Mouse (Mus musculus): ENCODE results near the gene Lpar3.

Gene Lpar3

GRCm38 (mm10) chr3:146317366-146317765 lies 96.6 kb downstream of the Lpar3 start:
- DNase-seq, result no peak

- DNase-seq, result no peak
Measured at GRCm38 (mm10) chr3:146317911-146318310, 97.1 kb downstream of the Lpar3 start.

- DNase-seq, result no peak
Measured at GRCm38 (mm10) chr3:146318520-146318938, 97.8 kb downstream of the Lpar3 start.

- no peak for DNase-seq
Measured at GRCm38 (mm10) chr3:146318987-146319386, 98.2 kb downstream of the Lpar3 start.

- no peak for DNase-seq
Measured at GRCm38 (mm10) chr3:146319503-146319902, 98.7 kb downstream of the Lpar3 start.

- no peak for DNase-seq
Measured at GRCm38 (mm10) chr3:146324949-146325348, 104.2 kb downstream of the Lpar3 start.

GRCm38 (mm10) chr3:146326743-146327536 lies 106.2 kb downstream of the Lpar3 start:
- no peak for DNase-seq

GRCm38 (mm10) chr3:146327537-146328255 lies 106.9 kb downstream of the Lpar3 start:
- DNase-seq, result peak; percentile 48

GRCm38 (mm10) chr3:146328749-146329148 lies 108.0 kb downstream of the Lpar3 start:
- peak; percentile 75 for DNase-seq

GRCm38 (mm10) chr3:146331819-146332218 lies 111.1 kb downstream of the Lpar3 start:
- no peak for DNase-seq

- peak; percentile 40 for DNase-seq
Measured at GRCm38 (mm10) chr3:146333270-146333669, 112.5 kb downstream of the Lpar3 start.

GRCm38 (mm10) chr3:146334070-146334469 lies 113.3 kb downstream of the Lpar3 start:
- no peak for DNase-seq

Measured in liver (tissue).